Mouse (Mus musculus): Measurements from ENCODE around the gene Rsrc1.

DNA sequence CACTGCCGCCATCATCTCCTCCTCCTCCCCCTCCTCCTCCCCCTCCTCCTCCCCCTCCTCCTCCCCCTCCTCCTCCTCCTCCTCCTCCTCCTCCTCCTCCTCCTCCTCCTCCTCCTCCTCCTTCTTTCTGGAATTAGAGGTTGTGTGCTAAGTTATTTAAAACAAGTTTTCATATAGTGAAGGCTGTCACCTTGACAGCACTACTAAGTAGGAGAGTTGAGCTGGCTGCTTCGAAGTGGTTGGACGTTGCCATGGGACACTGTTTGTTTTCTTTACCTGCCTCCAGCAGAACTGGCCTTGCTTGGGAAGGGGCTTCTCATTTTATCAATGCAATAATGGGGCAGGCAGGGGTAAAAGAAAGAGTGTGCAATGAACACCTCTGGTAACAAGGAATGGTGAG, 393.9 kb downstream of the Rsrc1 start, which contains the start of gene Gm17402:
- TF ChIP-seq CTCF (IDR thresholded peaks at IDR 0.05; ENCODE audit: control insufficient read depth, insufficient read depth, insufficient replicate concordance, low read depth, low read length): no peak
- TF ChIP-seq POLR2A (IDR thresholded peaks at IDR 0.05; ENCODE audit: control insufficient read depth, low read depth, low read length): no peak

Data from testis, adult 2 months (tissue).